Mouse (Mus musculus) heart, postnatal 25 days (tissue): ENCODE data around the gene Usp39. TPM values are rescaled to one million over a fixed set of nuclear protein-coding genes. Genes with fewer than 3 reads are reported as not detected.
A peak's percentile ranks its signal among the peaks of the same experiment; 100 is the strongest.

ENCODE experiments used
- DNase-seq: peaks from one replicate; pipeline ENCODE4 v3.0.0; 2022; ENCODE audit warnings: low spot score
- intact Hi-C: fragments of 180-260 bp; cut with DNase I; formaldehyde crosslinking; loops from one replicate; pipeline ENCODE4 v1.15.1; 2025
- total RNA-seq, 2 experiments: library from RNA; stranded (reverse); gene quantifications; 2 replicates each; pipeline ENCODE4 v1.2.3; 2021

Gene Usp39
- total RNA-seq, 2 experiments from 2014 or later = 15.7 to 16.6 TPM

GRCm38 (mm10) chr6:72355066-72355911 lies 10.3 kb upstream of the Usp39 start, which contains the start of gene Tmem150a:
Gene Tmem150a (plus strand): TSS chr6:72355447.
- DNase-seq = peak; percentile 77
- intact Hi-C loops = no loop called here

DNA sequence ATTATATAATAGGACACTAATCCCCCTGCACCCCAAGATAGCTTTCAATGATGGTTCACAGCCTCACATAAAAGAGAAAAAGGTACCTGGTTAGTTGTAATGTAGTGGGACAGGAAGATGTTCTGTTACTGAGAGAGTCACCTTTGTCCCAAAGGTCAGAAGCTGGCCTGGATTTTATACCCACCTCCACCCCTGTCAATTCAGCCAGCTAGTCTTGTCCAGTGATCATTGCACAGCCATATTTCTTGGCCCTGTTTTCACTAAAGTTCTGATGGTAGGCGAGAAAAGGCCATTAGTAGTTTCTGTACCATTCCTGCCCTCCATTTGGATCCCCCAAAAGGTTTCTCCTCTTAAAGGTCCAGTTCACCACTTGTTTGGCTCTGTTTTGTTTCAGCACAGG lies 9.0 kb upstream of the Usp39 start:
- intact Hi-C loops = no loop called here
- no peak for DNase-seq

DNA sequence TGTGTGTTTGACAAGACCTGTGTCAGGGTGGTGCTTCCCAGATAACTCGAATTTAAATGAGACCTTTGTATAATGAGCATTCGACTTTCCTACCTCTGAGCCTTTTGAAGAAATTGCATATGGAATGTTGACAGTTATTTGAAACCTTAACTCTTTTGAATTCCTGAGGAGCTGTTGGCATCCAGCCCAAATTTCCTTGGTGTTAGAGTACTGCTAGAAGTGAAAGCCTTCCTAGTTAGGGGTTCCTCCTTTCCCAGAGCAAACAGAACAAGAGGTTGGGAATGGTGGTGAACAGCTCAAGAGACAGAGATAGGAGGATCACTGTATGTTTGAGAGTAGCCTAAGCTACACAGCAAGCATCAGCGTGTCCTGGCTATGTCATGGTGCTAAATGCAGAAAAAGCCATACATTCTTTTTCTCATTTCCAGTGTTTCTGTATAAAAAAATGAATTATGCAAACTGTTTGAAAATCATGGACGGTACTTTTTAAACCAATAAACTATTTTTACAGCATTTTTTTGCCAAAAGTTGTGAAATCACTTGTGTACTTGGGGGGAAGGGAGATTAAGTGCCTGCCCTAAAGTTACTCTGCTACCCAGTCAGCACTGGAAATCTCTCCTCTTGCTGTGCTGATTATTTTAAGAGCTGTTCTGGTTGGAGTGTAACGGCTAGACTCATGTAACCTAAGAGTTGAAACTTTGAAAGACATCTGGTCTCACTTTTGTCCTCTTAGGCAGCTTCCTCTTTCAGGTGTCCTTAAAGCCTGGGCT lies 7.8 kb upstream of the Usp39 start:
- intact Hi-C loops = no loop called here
- DNase-seq = no peak

DNA sequence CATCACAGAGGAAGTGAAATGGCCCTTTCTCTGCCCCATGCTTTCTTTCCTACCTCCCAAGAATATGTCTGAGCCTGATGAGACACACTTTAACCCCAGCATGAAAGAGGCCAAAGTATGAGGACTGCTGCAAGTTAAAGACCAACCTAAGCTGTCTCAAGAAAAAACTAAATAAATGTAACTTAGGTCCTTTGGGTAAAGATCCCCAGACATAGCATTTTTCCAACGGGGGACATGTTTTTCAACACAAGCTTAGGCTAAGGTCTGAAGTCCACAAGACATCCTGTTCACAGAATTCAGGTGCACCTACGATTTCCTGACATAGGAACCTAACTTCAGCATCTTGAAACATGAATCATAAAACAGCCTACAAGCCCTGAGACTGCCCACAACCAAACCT lies 5.2 kb upstream of the Usp39 start:
- intact Hi-C loops = no loop called here
- DNase-seq = no peak

DNA sequence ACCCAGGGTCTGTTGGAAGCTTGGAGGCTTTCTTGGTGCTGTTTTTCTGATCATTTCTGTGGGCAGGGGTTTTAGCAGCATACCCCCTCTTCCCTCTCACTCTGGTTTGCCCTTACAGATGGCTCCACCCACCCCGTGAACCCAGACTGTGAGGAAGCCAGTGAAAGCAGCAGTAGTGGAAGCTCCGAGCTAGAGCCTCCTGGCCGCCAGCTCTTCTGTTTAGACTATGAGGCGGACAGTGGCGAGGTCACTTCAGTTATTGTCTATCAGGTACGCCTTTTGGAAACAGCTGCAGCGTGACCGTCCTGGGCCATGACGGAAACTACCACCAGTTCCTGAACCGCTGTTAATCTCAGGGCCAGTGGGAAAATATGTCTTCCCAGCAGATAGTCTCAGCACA lies 3.4 kb upstream of the Usp39 start:
- intact Hi-C loops = no loop called here

DNA sequence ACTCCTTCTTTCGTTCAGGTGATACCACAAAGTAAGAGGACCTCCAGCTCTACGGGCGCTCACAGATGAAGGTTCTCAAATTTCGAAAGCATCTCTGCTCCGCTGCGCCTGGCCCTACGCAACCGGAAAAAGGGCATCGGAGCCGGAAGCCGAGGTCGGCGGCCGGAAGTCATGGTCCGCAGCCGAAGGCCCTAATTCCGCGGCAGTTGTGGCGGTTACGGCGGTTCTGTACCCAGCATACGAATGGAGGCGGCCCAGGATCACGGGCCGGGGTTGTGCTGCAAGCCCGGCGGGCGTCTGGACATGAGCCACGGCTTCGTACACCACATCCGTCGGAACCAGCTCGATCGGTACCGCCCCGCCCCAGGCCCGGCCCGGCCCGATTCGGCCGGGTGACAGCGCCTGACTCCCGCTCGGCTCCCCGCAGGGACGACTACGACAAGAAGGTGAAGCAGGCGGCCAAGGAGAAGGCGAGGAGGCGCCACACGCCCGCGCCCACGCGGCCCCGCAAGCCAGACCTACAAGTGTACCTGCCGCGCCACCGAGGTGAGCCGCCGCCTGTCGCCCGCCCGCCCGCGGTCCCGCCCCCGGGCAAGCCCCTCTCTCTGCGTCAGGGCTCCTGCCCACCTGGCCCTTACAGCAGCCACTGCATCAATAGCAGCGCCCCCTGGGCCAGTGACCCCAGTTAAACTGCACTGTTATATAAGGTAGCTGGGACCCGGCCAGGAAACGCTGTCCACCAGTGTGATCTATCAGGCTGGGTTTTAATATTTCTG lies 2.4 kb upstream of the Usp39 start, which contains the start of gene 0610030E20Rik:
TSS of gene 0610030E20Rik (plus strand) at position 152 of the 776 bp plus-strand sequence.
- DNase-seq = peak; percentile 66
- intact Hi-C loops = no loop called here

More for the DNA sequence above, 3.4 kb upstream of the Usp39 start:
- DNase-seq = no peak

GRCm38 (mm10) chr6:72346261-72346660 lies 1.3 kb upstream of the Usp39 start:
- intact Hi-C loops = no loop called here
- DNase-seq = no peak

GRCm38 (mm10) chr6:72345633-72346032 lies 649 bp upstream of the Usp39 start:
- intact Hi-C loops = loop anchor here (2.0 kb wide), 1 partner anchor 61 kb away; no protein-coding TSS in a partner anchor

DNA sequence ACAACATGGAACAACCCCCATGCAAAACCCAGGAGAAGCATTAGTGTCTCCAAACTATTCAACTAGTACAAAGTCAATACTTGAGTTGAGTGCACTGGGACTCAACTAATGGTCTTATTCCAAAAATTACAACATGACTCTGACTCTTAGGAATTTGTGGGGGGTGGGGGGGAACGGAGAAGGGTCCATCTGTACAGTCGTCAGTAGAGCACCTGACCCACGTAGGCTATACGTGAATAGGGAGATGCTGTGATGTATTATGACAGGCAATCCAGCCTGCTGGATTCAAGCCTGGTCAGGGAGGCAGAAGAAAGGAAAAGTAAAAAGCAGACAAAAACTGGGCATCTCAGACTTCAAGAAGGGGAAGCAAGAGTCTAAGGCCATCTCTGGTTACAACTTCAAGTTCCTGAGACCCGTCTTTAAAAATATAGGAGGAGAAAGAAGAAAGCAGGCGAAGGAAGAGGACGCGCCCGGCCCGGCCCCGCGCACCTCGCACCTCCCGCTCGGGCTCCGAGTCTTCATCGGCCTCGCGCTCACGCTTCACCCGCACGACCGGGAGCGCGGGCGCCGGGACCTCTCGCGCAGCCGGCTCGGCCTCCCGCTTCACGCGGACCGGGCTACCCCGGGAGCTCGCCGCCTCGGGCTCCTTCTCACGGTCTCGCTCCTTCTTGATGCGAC lies 449 bp downstream of the Usp39 start:
- no peak for DNase-seq
- intact Hi-C loops = loop anchor here (2.0 kb wide), 1 partner anchor 60 kb away; no protein-coding TSS in a partner anchor

More at GRCm38 (mm10) chr6:72345633-72346032, 649 bp upstream of the Usp39 start:
- DNase-seq = no peak

GRCm38 (mm10) chr6:72340481-72340880 lies 4.5 kb downstream of the Usp39 start:
- no peak for DNase-seq
- intact Hi-C loops = no loop called here

DNA sequence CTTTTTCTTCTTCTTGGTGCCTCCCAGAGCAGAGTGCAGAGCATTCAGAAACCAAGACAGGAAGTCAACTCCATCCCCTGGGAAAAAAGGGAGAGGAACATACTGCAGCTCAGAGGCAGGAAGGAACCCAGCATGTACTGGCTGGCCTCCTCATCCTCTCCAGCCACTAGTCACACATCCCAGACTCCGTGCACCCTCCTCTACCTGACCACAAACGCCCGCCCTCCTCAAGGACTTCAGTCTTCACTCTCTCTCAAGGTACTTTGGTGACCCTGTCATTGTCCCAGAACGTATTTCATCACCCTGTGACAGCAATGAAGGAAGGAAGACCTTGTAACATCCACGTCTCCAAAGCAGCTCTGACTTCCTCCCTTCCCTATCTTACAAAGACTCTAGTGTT lies 11.9 kb downstream of the Usp39 start:
- no peak for DNase-seq
- intact Hi-C loops = no loop called here

- DNase-seq = no peak
- intact Hi-C loops = no loop called here
Observed at GRCm38 (mm10) chr6:72330133-72330532, 14.9 kb downstream of the Usp39 start.

DNA sequence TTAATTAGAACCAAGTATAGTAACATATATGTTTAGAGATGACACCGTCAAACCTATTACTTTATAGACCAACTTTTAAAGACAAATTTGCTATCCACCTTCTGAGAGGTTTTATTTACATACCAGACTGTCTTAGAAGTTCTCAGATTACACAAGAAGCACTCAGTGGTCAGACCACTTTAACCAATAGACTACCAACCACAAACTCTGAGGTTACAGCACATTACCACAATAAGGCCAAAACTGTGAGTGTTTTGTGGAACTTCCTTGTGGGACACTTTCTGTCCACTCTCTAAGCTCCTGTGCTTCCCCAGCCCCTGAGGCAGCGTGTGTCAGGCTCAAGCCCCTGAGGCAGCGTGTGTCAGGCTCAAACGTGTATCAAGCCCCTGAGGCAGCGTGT lies 16.0 kb downstream of the Usp39 start:
- intact Hi-C loops = no loop called here
- DNase-seq = no peak

DNA sequence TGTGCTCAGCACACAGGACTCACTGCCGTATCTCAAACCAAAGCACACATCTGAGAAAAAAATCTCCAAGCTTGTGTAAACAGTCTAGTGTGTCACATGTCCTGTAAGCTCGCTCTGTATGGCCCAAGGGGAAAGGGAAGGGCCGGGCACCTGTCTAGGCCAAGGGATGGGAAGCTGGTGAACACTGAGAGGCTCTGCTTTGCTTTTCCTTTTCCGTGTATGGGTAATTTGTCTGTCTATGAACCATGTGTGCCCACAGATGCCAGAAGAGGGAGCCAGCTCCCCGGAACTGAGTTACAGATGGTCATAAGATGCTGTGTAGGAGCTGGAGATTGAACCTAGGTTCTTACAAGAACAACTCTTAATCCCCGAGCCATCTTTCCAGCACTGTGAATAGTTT lies 18.7 kb downstream of the Usp39 start:
- intact Hi-C loops = no loop called here
- no peak for DNase-seq

- no peak for DNase-seq
- intact Hi-C loops = no loop called here
Observed at GRCm38 (mm10) chr6:72323786-72324508, 21.0 kb downstream of the Usp39 start.

- DNase-seq = no peak
- intact Hi-C loops = no loop called here
Observed at GRCm38 (mm10) chr6:72322936-72323335, 22.0 kb downstream of the Usp39 start.

DNA sequence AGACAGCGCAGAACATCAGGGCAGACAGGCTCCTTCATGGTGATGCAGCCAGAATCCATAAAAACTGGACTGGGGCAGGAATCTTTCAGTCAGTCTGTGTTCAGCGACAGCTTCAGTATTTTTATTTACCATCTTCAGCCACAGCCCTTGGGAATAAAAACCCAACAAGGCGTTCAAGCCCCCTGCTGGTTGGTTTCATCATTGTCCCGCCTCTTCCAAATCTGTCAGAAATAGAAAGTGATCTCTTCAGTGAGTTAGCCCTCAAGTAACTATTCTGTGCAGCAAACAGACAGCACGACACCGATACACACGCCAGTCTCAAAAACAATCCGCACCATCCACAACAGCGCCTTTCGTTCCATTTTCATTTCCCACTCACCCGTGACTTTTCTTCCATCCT lies 26.0 kb downstream of the Usp39 start:
- no peak for DNase-seq
- intact Hi-C loops = loop anchor here (2.0 kb wide), 1 partner anchor 136 kb away; no protein-coding TSS in a partner anchor

DNA sequence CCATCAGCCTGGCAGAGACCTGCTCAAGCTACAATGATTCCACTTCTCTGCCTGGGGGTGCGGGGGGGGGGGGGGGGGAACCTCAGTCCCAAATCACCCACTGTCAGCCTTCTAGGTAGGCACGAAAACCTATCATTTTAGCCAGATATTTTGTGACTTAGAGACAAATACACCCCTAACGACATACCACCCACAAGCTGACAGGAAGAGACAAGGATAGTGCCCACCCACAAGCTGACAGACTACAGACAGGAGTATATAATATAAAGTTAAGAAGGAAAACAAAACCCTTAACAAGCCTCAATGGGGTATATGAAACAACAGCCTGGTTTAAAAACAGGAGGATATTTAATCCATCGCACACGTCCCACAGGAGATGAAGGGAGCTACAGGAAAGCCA lies 26.5 kb downstream of the Usp39 start:
- intact Hi-C loops = loop anchor here (2.0 kb wide), 1 partner anchor 136 kb away; no protein-coding TSS in a partner anchor
- no peak for DNase-seq

- intact Hi-C loops = no loop called here
- DNase-seq = no peak
Observed at GRCm38 (mm10) chr6:72316044-72316443, 28.9 kb downstream of the Usp39 start.
